Mouse (Mus musculus) kidney, embryonic 14.5 days (tissue): Measurements from ENCODE around the gene Olfr547. TPM values are rescaled to one million over a fixed set of nuclear protein-coding genes. Genes with fewer than 3 reads are reported as not detected.
A peak's percentile ranks its signal among the peaks of the same experiment; 100 is the strongest.
"Not testable (repeated sequence)": the region's sequence is repeated elsewhere in the genome, so short reads cannot be mapped to it uniquely, and the experiment has no call there.

ENCODE experiments used
- ATAC-seq: fragments of 200-750 bp; cut with Nextera tagmentation; 2 replicates; pipeline ENCODE4 v1.8.0; 2017; ENCODE audit warnings: moderate number of reproducible peaks, mild to moderate bottlenecking, moderate TSS enrichment, moderate library complexity; ENCODE audit not compliant: low FRiP score, low TSS enrichment
- H3K27ac ChIP-seq: fragments of 300-500 bp; sonication (generic); 2 replicates; pipeline ENCODE4 v1.5.1; 2014; ENCODE audit warnings: low read depth, mild to moderate bottlenecking, low read length, moderate library complexity, mixed read lengths
- H3K27me3 ChIP-seq: fragments of 300-500 bp; sonication (generic); 2 replicates; pipeline ENCODE4 v1.6.1; 2014; ENCODE audit warnings: mild to moderate bottlenecking, low read length; ENCODE audit not compliant: control insufficient read depth, insufficient read depth
- H3K36me3 ChIP-seq: fragments of 300-500 bp; sonication (generic); 2 replicates; pipeline ENCODE4 v1.6.1; 2014; ENCODE audit warnings: low read length, mixed read lengths; ENCODE audit not compliant: control insufficient read depth, insufficient read depth
- H3K4me1 ChIP-seq: fragments of 300-500 bp; sonication (generic); 2 replicates; pipeline ENCODE4 v1.6.1; 2014; ENCODE audit warnings: low read length, mixed read lengths; ENCODE audit not compliant: control insufficient read depth, insufficient read depth
- H3K4me2 ChIP-seq: fragments of 300-500 bp; sonication (generic); replicated peaks from 2 replicates; pipeline ENCODE4 v1.6.1; 2014; ENCODE audit warnings: low read depth, mild to moderate bottlenecking, low read length
- H3K4me3 ChIP-seq: fragments of 300-500 bp; sonication (generic); 2 replicates; pipeline ENCODE4 v1.5.1; 2014; ENCODE audit warnings: mild to moderate bottlenecking, low read length
- H3K9ac ChIP-seq: fragments of 300-500 bp; sonication (generic); 2 replicates; pipeline ENCODE4 v1.6.1; 2014; ENCODE audit warnings: low read depth, mild to moderate bottlenecking, low read length, moderate library complexity
- H3K9me3 ChIP-seq: fragments of 300-500 bp; sonication (generic); 2 replicates; pipeline ENCODE4 v1.6.1; 2016; ENCODE audit warnings: low read length; ENCODE audit not compliant: control insufficient read depth
- WGBS: fragments of 180-500 bp; shearing (Covaris S2); extraction: QIAGEN DNeasy Blood & Tissue Kit; methylation state at CpG from one replicate; pipeline ENCODE4 v1.1.7; 2014; 5-methylcytosine and 5-hydroxymethylcytosine counted together
- polyA plus RNA-seq: library from polyadenylated mRNA; unstranded; fragments of >200 nt; fragmentation: Nextera tagmentation; extraction: Ambion mirVana; gene quantifications from 2 replicates; pipeline ENCODE4 v1.2.1, GENCODE M21; 2014

Olfr547 gene
- polyA plus RNA-seq: not detected in 2 replicates

DNA sequence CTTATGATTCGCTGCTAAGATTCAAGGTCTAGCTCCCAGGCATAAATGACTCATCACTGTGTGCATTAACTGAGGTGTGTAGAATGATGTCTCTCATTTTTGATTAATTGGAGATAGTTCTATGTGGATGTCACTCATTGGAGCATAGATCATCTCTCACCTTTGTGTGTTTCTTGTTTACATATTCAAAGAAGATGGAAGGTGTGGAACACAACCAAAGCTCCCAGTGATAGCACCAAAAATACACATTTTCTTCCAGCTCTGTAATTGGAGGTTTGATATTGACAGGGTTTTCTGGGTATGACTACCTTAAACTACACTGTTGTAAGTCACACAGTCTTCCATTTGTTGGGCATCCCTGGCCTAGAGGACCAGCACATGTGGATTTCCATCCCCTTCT is at the start of gene Olfr547:
Gene Olfr547, plus strand, starts transcription at position 301 of the 400 bp plus-strand sequence.
- Histone ChIP-seq H3K4me2 (no peak within 1 kb of the TSS), H3K4me3 (no peak within 1 kb of the TSS), H3K4me1 (no peaks in the 10 kb centered on the region), H3K9me3 (no peaks in the 10 kb centered on the region), H3K27ac (no peak within 1 kb of the TSS), H3K36me3 (no peaks in the 10 kb centered on the region), H3K9ac (no peak within 1 kb of the TSS), H3K27me3 (no peaks in the 10 kb centered on the region)
- ATAC-seq: no peak
- WGBS: 81% methylated on average over 1 of the region's 1 CpGs

DNA sequence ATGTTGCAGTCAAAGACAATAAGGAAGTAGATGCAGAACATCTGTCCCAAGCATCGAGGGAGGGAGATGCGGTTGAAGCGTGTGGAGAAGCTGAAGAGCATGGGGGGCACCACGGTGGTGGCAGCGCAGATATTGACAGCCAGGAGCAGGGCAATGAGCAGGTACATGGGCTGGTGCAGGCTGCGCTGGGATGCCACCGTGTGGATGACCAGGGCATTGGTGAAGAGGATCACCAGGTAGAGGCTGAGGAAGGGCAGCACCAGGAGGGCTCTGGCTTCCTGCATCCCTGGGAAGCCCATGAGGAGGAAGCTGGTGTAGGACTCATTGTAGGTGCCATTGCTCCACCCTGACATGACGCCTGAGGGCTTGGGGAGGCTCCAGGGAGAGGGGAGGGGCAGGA is 49.8 kb upstream of the Olfr547 start:
- WGBS: 71% methylated on average over 7 of the region's 8 CpGs
- not testable (repeated sequence) for H3K27me3 ChIP-seq, H3K36me3 ChIP-seq, H3K4me1 ChIP-seq, H3K9ac ChIP-seq, H3K4me2 ChIP-seq, H3K9me3 ChIP-seq, H3K4me3 ChIP-seq, H3K27ac ChIP-seq, ATAC-seq

DNA sequence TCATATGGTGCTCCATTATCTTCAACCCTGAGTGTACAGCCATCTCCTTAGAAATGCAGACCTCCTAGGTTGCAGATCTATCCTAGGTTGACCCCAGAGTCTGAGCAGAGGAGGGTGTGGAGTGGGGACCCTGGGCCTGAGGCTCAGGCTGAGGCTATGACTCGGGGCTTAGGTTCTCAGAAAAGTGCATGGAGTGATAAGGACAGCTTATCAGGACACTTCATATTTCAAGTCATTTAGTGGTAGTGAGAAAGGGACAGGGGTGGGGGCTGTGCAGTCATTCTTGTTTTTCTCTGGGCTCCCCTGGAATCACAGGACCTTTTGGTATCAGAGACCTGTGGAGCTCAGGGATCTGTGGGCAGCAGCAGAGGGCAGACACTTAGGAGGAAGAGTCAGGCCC is 48.4 kb upstream of the Olfr547 start:
- H3K4me1 ChIP-seq: no peaks in the 10 kb centered on the region
- WGBS: 79% methylated on average over 1 of the region's 1 CpGs
- H3K27me3 ChIP-seq: no peaks in the 10 kb centered on the region
- no peak for ATAC-seq
- no peak overlapping the region for H3K4me2 ChIP-seq
- no peak overlapping the region for H3K4me3 ChIP-seq
- H3K36me3 ChIP-seq: no peaks in the 10 kb centered on the region
- H3K27ac ChIP-seq: no peak overlapping the region
- no peaks in the 10 kb centered on the region for H3K9me3 ChIP-seq
- no peak overlapping the region for H3K9ac ChIP-seq

DNA sequence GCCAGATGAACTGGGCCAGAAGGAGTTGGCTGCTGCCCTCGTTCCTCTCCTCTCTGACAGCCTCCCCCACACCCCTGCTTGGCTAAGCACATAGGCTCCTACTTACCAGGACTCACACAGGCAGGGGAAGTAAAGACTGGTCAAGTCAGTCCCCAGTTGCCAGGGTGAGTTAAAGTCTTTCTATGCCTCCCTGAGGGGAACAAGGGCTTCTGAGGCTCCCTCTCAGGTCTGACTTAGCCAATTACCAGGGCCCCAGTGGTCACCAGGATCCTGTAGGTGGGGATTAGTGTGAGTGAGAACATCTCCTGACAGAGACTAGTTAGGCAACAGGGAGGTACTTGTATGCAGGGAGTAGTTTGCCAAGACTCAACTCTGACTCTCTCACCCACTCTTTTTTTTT is 46.4 kb upstream of the Olfr547 start, which contains the start of gene Olfr544:
Gene Olfr544, minus strand, starts transcription at position 153 of the 400 bp plus-strand sequence.
- no peak within 1 kb of the TSS for H3K4me3 ChIP-seq

DNA sequence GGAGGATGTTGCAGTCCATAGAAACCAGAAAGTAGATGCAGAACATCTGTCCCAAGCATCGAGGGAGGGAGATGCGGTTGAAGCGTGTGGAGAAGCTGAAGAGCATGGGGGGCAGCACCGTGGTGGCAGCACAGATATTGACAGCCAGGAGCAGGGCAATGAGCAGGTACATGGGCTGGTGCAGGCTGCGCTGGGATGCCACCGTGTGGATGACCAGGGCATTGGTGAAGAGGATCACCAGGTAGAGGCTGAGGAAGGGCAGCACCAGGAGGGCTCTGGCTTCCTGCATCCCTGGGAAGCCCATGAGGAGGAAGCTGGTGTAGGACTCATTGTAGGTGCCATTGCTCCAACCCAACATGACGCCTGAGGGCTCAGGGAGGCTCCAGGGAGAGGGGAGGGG is 40.1 kb upstream of the Olfr547 start:
- not testable (repeated sequence) for H3K9ac ChIP-seq, H3K4me1 ChIP-seq, H3K4me3 ChIP-seq, H3K36me3 ChIP-seq, H3K4me2 ChIP-seq, H3K27me3 ChIP-seq, ATAC-seq, H3K27ac ChIP-seq, H3K9me3 ChIP-seq
- 45% methylated on average over 7 of the region's 7 CpGs for WGBS

More for the DNA sequence above, 46.4 kb upstream of the Olfr547 start, which contains the start of gene Olfr544:
- no peak within 1 kb of the TSS for H3K9ac ChIP-seq
- H3K27ac ChIP-seq: no peak within 1 kb of the TSS
- H3K9me3 ChIP-seq: no peaks in the 10 kb centered on the region
- no peaks in the 10 kb centered on the region for H3K36me3 ChIP-seq
- WGBS: 38% methylated on average over 1 of the region's 1 CpGs
- ATAC-seq: no peak
- no peak within 1 kb of the TSS for H3K4me2 ChIP-seq
- no peaks in the 10 kb centered on the region for H3K4me1 ChIP-seq
- H3K27me3 ChIP-seq: no peaks in the 10 kb centered on the region

DNA sequence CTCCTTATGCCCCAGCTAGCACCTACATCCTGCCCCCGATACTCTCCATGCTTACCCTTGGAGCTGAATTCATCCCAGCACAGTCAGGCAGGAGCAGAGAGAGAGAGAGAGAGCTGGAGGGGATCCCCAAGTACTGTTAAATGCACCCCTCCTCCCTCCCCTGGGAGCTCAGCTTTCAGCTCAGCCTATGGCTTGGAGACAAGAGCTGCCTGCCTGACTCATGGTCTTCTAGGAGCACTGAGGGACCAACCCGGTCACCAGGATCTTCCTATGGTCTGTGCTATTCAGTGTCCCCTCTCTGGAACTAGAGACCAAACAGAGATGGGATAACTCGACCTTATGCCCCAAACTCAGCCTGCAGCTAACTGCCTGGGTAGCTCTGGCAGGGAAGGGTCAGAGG is 35.1 kb upstream of the Olfr547 start, which contains the start of gene Olfr545:
Gene Olfr545, minus strand, starts transcription at position 101 of the 400 bp plus-strand sequence.
- H3K4me2 ChIP-seq: no peak within 1 kb of the TSS
- no peaks in the 10 kb centered on the region for H3K4me1 ChIP-seq
- H3K4me3 ChIP-seq: no peak within 1 kb of the TSS
- 61% methylated on average over 3 of the region's 3 CpGs for WGBS
- ATAC-seq: no peak
- H3K27me3 ChIP-seq: no peaks in the 10 kb centered on the region
- H3K9me3 ChIP-seq: no peaks in the 10 kb centered on the region
- no peak within 1 kb of the TSS for H3K9ac ChIP-seq
- no peak within 1 kb of the TSS for H3K27ac ChIP-seq
- H3K36me3 ChIP-seq: no peaks in the 10 kb centered on the region

- Histone ChIP-seq H3K36me3 (no peaks in the 10 kb centered on the region), H3K4me3 (no peak overlapping the region), H3K4me2 (no peak overlapping the region), H3K27ac (no peak overlapping the region), H3K27me3 (no peaks in the 10 kb centered on the region), H3K9ac (no peak overlapping the region), H3K4me1 (no peaks in the 10 kb centered on the region), H3K9me3 (no peaks in the 10 kb centered on the region)
- ATAC-seq: no peak
- WGBS: 82% methylated on average over 5 of the region's 5 CpGs
Measured at GRCm38 (mm10) chr7:102501986-102502385, 32.6 kb upstream of the Olfr547 start.

- Histone ChIP-seq H3K9ac (no peak overlapping the region), H3K4me1 (no peaks in the 10 kb centered on the region), H3K27me3 (no peaks in the 10 kb centered on the region), H3K4me3 (no peak overlapping the region), H3K36me3 (no peaks in the 10 kb centered on the region), H3K27ac (no peak overlapping the region), H3K9me3 (no peaks in the 10 kb centered on the region), H3K4me2 (no peak overlapping the region)
- ATAC-seq: peak; percentile 80; the same call in 1 of the 2 replicates
- 48% methylated on average over 3 of the region's 3 CpGs for WGBS
Measured at GRCm38 (mm10) chr7:102506848-102507247, 27.7 kb upstream of the Olfr547 start.

GRCm38 (mm10) chr7:102508066-102508465 is 26.5 kb upstream of the Olfr547 start:
- Histone ChIP-seq H3K4me1 (no peaks in the 10 kb centered on the region), H3K27me3 (no peaks in the 10 kb centered on the region), H3K27ac (no peak overlapping the region), H3K4me3 (no peak overlapping the region), H3K4me2 (no peak overlapping the region), H3K36me3 (no peaks in the 10 kb centered on the region), H3K9me3 (no peaks in the 10 kb centered on the region), H3K9ac (no peak overlapping the region)
- 93% methylated on average over 9 of the region's 9 CpGs for WGBS
- ATAC-seq: no peak
